Mouse (Mus musculus): ENCODE results near the gene Mgst3. TPM values are rescaled to one million over a fixed set of nuclear protein-coding genes. Genes with fewer than 3 reads are reported as not detected.

Mgst3 gene
- total and polyA plus RNA-seq, 2 experiments from 2014 or later = 306 to 566 TPM

- Histone ChIP-seq H3K4me2 (ENCODE audit: low read depth, low read length) (peak overlapping the region; percentile 85), H3K4me1 (ENCODE audit: control insufficient read depth, insufficient read depth) (no peaks in the 10 kb centered on the region), H3K36me3 (replicated peaks; ENCODE audit: control insufficient read depth, insufficient read depth, low read length) (no peaks in the 10 kb centered on the region), H3K9me3 (replicated peaks; ENCODE audit: control insufficient read depth, low read length) (no peaks in the 10 kb centered on the region), H3K9ac (replicated peaks; ENCODE audit: low read depth, low read length) (peak overlapping the region; percentile 58), H3K27ac (ENCODE audit: low read depth) (no peak overlapping the region), H3K27me3 (ENCODE audit: control insufficient read depth, insufficient read depth, low read length) (no peaks in the 10 kb centered on the region), H3K4me3 (ENCODE audit: low read depth, low read length) (peak overlapping the region; percentile 57)
- TF ChIP-seq CTCF (IDR thresholded peaks at IDR 0.05; ENCODE audit: low read depth) (no peak), EP300 (IDR thresholded peaks at IDR 0.05; ENCODE audit: low read depth) (no peak)
- ATAC-seq (ENCODE audit: insufficient read depth, low read depth) = peak; percentile 68
- WGBS = 2% methylated on average over 47 of the region's 47 CpGs
- DNase-seq (ENCODE audit: low spot score) = no peak
Observed at GRCm38 (mm10) chr1:167340111-167340787, 53.4 kb downstream of the Mgst3 start.

- H3K9ac ChIP-seq (replicated peaks; ENCODE audit: low read depth, low read length) = no peak overlapping the region
- ATAC-seq (ENCODE audit: insufficient read depth, low read depth) = no peak
- no peaks in the 10 kb centered on the region for H3K36me3 ChIP-seq (replicated peaks; ENCODE audit: control insufficient read depth, insufficient read depth, low read length)
- no peak overlapping the region for H3K4me3 ChIP-seq (ENCODE audit: low read depth, low read length)
- no peaks in the 10 kb centered on the region for H3K4me1 ChIP-seq (ENCODE audit: control insufficient read depth, insufficient read depth)
- TF ChIP-seq CTCF (IDR thresholded peaks at IDR 0.05; ENCODE audit: low read depth) (no peak), EP300 (IDR thresholded peaks at IDR 0.05; ENCODE audit: low read depth) (no peak)
- no peak for DNase-seq (ENCODE audit: low spot score)
- H3K4me2 ChIP-seq (ENCODE audit: low read depth, low read length) = no peak overlapping the region
- 66% methylated on average over 9 of the region's 9 CpGs for WGBS
- H3K9me3 ChIP-seq (replicated peaks; ENCODE audit: control insufficient read depth, low read length) = no peaks in the 10 kb centered on the region
- no peaks in the 10 kb centered on the region for H3K27me3 ChIP-seq (ENCODE audit: control insufficient read depth, insufficient read depth, low read length)
- H3K27ac ChIP-seq (ENCODE audit: low read depth) = no peak overlapping the region
Observed at GRCm38 (mm10) chr1:167339177-167339781, 54.4 kb downstream of the Mgst3 start.

- Histone ChIP-seq H3K4me3 (ENCODE audit: low read depth, low read length) (no peak overlapping the region), H3K9me3 (replicated peaks; ENCODE audit: control insufficient read depth, low read length) (no peaks in the 10 kb centered on the region), H3K4me1 (ENCODE audit: control insufficient read depth, insufficient read depth) (no peaks in the 10 kb centered on the region), H3K36me3 (replicated peaks; ENCODE audit: control insufficient read depth, insufficient read depth, low read length) (peaks cover 14% of the 10 kb centered on the region), H3K27me3 (ENCODE audit: control insufficient read depth, insufficient read depth, low read length) (no peaks in the 10 kb centered on the region), H3K27ac (ENCODE audit: low read depth) (no peak overlapping the region), H3K9ac (replicated peaks; ENCODE audit: low read depth, low read length) (no peak overlapping the region), H3K4me2 (ENCODE audit: low read depth, low read length) (no peak overlapping the region)
- peak; percentile 88 for TF ChIP-seq CTCF (IDR thresholded peaks at IDR 0.05; ENCODE audit: low read depth)
- no peak for TF ChIP-seq EP300 (IDR thresholded peaks at IDR 0.05; ENCODE audit: low read depth)
- 15% methylated on average over 12 of the region's 12 CpGs for WGBS
- ATAC-seq (ENCODE audit: insufficient read depth, low read depth) (peak; percentile 72; the same call in 1 of the 2 replicates), DNase-seq (ENCODE audit: low spot score) (peak; percentile 88)
Observed at GRCm38 (mm10) chr1:167337463-167338095, 56.1 kb downstream of the Mgst3 start.

GRCm38 (mm10) chr1:167336398-167336797, 57.2 kb downstream of the Mgst3 start:
- Histone ChIP-seq H3K36me3 (replicated peaks; ENCODE audit: control insufficient read depth, insufficient read depth, low read length) (peaks cover 25% of the 10 kb centered on the region), H3K27ac (ENCODE audit: low read depth) (no peak overlapping the region), H3K27me3 (ENCODE audit: control insufficient read depth, insufficient read depth, low read length) (no peaks in the 10 kb centered on the region), H3K4me3 (ENCODE audit: low read depth, low read length) (no peak overlapping the region), H3K4me1 (ENCODE audit: control insufficient read depth, insufficient read depth) (no peaks in the 10 kb centered on the region), H3K9ac (replicated peaks; ENCODE audit: low read depth, low read length) (no peak overlapping the region), H3K4me2 (ENCODE audit: low read depth, low read length) (no peak overlapping the region), H3K9me3 (replicated peaks; ENCODE audit: control insufficient read depth, low read length) (no peaks in the 10 kb centered on the region)
- WGBS = 71% methylated on average over 3 of the region's 3 CpGs
- no peak for DNase-seq (ENCODE audit: low spot score)
- TF ChIP-seq CTCF (IDR thresholded peaks at IDR 0.05; ENCODE audit: low read depth) = no peak
- no peak for TF ChIP-seq EP300 (IDR thresholded peaks at IDR 0.05; ENCODE audit: low read depth)
- no peak for ATAC-seq (ENCODE audit: insufficient read depth, low read depth)

- no peak overlapping the region for H3K9ac ChIP-seq (replicated peaks; ENCODE audit: low read depth, low read length)
- no peak overlapping the region for H3K4me2 ChIP-seq (ENCODE audit: low read depth, low read length)
- no peak overlapping the region for H3K27ac ChIP-seq (ENCODE audit: low read depth)
- no peak for TF ChIP-seq CTCF (IDR thresholded peaks at IDR 0.05; ENCODE audit: low read depth)
- TF ChIP-seq EP300 (IDR thresholded peaks at IDR 0.05; ENCODE audit: low read depth) = no peak
- H3K9me3 ChIP-seq (replicated peaks; ENCODE audit: control insufficient read depth, low read length) = no peaks in the 10 kb centered on the region
- H3K4me3 ChIP-seq (ENCODE audit: low read depth, low read length) = no peak overlapping the region
- peaks cover 58% of the 10 kb centered on the region for H3K36me3 ChIP-seq (replicated peaks; ENCODE audit: control insufficient read depth, insufficient read depth, low read length)
- WGBS = 82% methylated on average over 8 of the region's 8 CpGs
- H3K4me1 ChIP-seq (ENCODE audit: control insufficient read depth, insufficient read depth) = no peaks in the 10 kb centered on the region
- no peak for DNase-seq (ENCODE audit: low spot score)
- H3K27me3 ChIP-seq (ENCODE audit: control insufficient read depth, insufficient read depth, low read length) = no peaks in the 10 kb centered on the region
- no peak for ATAC-seq (ENCODE audit: insufficient read depth, low read depth)
Observed at GRCm38 (mm10) chr1:167331106-167331505, 62.5 kb downstream of the Mgst3 start.

All from heart, postnatal 0 days (tissue).